Mouse (Mus musculus) heart, postnatal 25 days (tissue): ENCODE measurements at regions not wholly inside any gene's neighbourhood (a gene's known extent, or its start where the extent isn't known, plus 50 kb on each side); places are given as distances from the start of the nearest gene placed in this dataset.

Experiments used
- DNase-seq: peaks from one replicate; pipeline ENCODE4 v3.0.0; 2022; ENCODE audit warnings: low spot score
- intact Hi-C: fragments of 180-260 bp; cut with DNase I; formaldehyde crosslinking; loops from one replicate; pipeline ENCODE4 v1.15.1; 2025

GRCm38 (mm10) chr1:66099562-66100444 lies 75.3 kb upstream of the Map2 start:
- no peak for DNase-seq
- intact Hi-C loops, result loop anchor here (2.0 to 10.0 kb wide), 2 partner anchors 455 to 787 kb away; no protein-coding TSS in a partner anchor

- intact Hi-C loops, result no loop called here
- DNase-seq, result no peak
Observed at GRCm38 (mm10) chr1:66101419-66101818, 73.7 kb upstream of the Map2 start.

GRCm38 (mm10) chr1:66104493-66104892 lies 70.6 kb upstream of the Map2 start:
- intact Hi-C loops, result no loop called here
- no peak for DNase-seq

- intact Hi-C loops, result loop anchor here (5.0 kb wide), 1 partner anchor 547 kb away; no protein-coding TSS in a partner anchor
- DNase-seq, result no peak
Observed at GRCm38 (mm10) chr1:66105206-66105605, 69.9 kb upstream of the Map2 start.

- no peak for DNase-seq
- intact Hi-C loops, result loop anchor here (5.0 kb wide), 1 partner anchor 544 kb away; no protein-coding TSS in a partner anchor
Observed at GRCm38 (mm10) chr1:66108051-66108450, 67.0 kb upstream of the Map2 start.

GRCm38 (mm10) chr1:66113916-66114315 lies 61.2 kb upstream of the Map2 start:
- no peak for DNase-seq
- intact Hi-C loops, result no loop called here

- no peak for DNase-seq
- intact Hi-C loops, result no loop called here
Observed at GRCm38 (mm10) chr1:66115330-66115729, 59.7 kb upstream of the Map2 start.
